Mouse (Mus musculus) mesoderm, embryonic 11.5 days (tissue): ENCODE data around the gene Lrrc27.

ENCODE experiments used
- DNase-seq: peaks from one replicate; pipeline ENCODE4 v3.0.0-alpha.2; 2012; ENCODE audit warnings: low read depth, low spot score

Lrrc27 gene

GRCm38 (mm10) chr7:139214160-139214559 lies 1.4 kb downstream of the Lrrc27 start:
- DNase-seq = no peak

DNA sequence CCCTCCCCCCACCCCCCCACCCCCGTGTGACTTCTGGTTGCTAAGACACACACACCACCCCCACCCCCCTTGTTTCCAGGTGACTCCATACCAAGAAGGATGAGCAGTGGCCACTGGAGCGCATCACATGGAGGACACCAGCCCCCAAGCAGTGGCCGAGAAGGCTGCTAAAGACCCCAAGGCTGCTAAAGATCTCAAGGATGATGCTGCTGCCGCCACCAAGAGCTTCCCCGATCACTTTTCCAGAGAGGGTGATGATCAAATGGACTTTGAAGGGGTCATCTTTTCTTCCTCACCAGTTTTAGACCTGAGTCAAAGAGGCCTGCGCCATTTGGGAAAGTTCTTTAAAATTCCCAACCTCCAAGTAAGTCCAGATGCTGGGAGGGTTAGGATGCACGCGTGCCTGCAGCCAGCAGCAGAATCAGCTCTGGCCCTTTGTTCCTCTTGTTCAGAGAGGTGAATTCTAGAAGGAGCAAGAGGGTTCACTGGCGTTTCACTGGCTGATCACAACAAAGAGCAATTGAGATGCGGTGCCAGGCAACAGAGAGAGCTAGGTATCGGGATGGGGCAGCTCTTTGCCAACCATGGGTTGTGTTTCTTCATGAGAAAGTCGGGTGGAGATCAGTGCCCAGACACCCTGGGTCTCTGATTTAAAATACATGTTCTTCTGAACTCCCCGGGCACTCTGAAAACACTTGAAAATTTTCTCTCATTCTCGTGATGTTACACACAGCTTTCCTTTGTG lies 2.0 kb downstream of the Lrrc27 start:
- DNase-seq = no peak

DNA sequence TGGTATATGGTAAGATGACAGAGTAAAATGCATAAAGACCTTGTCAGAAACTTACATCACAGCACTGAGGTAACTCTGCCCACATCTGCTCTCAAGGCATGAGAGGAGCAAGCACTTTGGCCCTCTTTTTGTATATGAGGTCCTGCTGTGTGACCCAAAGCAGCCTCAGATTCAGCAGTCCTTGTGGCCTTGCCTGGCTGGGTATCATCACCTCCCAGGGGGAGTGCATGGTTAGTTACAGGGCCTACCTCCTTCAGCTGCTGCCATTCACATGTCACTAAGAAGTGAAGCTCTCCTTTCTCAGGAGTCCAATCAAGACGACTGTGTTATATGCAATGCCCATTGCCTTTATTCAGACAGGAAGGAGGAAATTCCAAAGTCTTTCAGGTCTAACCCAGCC lies 2.7 kb downstream of the Lrrc27 start:
- no peak for DNase-seq

DNA sequence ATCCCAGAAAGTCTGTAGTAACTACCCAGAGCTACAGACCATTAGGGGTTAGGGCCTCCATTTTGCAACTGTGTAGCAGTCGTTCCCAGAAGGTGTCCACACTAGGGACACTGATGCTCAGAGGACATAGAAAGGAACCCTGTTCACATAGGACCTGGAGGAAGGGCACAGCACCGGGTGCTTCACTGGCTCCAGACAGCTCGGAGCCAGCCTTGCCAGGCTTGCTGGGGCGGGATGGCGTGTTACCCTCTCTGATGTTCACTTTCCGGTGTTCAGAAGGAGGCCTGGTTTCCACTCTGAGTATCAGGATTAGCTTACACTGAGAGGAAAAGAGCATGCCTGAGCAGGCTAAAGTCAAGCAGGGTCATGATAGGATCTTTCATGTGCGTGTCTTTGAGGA lies 3.2 kb downstream of the Lrrc27 start:
- DNase-seq = no peak

DNA sequence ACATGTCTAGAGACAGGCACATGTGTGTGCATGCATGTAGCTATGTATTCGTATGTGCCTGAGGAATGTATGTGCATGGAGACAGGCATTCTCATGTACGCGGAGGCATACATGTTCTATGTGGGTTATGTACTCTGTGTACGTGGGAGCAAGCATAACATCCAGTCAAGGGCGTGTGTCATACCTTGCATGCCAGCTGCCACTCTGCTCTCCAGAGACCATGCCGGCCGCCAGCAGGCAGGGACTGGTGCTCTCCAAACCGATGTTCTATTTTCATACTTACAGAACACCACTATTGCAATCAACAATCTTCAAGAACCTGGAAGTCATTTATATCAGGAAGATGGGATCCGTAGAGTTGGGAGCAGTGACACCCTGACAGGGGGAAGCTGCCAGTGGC lies 3.7 kb downstream of the Lrrc27 start:
- no peak for DNase-seq

DNA sequence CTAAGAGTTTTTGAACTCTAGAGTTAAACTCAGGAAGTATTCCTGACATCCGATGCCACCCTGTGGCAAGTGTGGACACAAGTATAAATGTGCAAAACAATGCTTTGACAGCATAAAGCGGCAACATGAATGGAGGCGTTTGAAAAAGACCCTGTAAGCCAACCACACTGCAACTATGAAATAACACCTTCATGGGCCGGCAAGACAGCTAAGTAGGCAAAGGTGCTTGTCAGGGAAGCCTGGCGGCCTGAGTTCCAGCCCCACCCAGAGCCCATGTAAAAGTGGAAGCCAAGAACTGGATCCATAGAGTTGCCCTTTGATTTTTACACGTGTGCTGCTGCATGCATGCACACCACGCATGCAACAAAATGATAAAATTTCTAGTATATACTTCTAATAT lies 4.3 kb downstream of the Lrrc27 start:
- DNase-seq = no peak

GRCm38 (mm10) chr7:139218641-139219415 lies 6.0 kb downstream of the Lrrc27 start:
- DNase-seq = no peak

DNA sequence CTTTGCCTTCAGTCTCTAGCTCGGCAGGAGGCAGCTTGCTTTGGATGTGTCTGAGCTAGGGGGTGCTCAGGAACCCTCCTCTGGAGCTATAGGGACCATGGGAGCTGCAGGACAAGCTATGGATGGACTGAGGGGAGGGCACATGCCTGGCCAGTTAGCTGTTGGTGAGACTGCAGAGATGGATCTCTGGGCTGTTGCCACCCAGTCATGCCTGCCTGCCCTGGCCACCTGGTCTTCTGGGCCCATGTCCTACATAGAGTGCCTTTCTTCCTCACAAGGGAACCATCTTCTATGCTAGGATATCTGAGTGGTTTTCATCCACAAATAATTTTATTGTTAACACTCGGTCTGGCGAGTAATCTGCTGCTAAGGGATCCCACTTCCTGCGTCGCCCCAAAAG lies 6.7 kb downstream of the Lrrc27 start:
- DNase-seq = no peak

- peak; percentile 43 for DNase-seq
These were observed 7.5 kb downstream of the Lrrc27 start for GRCm38 (mm10) chr7:139220303-139220702.

DNA sequence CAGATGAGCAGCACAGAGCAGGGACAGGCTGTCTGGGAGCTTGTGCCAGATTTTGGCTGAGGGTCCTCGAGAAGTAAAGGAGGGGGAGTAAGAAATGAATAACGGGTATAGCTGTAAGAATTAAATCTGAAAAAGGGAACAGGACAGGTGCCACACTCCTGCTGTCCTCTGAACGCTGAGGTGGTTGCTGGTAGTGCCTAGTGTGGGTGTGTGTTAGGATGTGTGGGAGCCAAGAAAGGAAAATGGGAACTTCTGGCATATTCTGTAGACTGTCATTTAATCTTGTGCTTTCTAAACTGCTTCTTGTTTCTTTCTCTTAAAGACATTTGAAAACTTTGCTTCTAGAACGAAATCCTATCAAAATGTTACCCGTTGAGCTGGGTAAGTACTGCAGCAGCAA lies 8.3 kb downstream of the Lrrc27 start:
- DNase-seq = no peak

GRCm38 (mm10) chr7:139221856-139222255 lies 9.1 kb downstream of the Lrrc27 start:
- DNase-seq = no peak

GRCm38 (mm10) chr7:139222341-139222740 lies 9.6 kb downstream of the Lrrc27 start:
- DNase-seq = no peak

GRCm38 (mm10) chr7:139224070-139224469 lies 11.3 kb downstream of the Lrrc27 start:
- DNase-seq = no peak

DNA sequence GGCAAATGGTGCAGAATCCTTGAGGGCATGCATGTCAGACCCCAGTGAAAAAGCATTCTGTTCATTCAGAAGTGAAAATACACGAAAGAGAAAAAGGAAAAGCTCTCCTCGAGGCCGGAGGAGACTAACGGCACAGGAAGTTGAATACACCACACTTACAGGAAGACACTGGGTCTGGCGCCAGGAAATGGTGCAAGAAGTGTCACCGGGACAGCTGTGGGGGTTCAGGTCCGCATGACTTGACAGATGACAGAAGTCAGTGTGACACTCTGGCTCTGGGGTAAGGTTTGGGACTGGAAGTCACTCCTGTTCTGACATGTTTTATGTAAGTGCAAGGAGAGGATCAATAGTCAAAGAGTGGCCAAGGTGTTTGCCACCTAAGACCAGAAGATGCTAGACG lies 11.9 kb downstream of the Lrrc27 start:
- DNase-seq = no peak

GRCm38 (mm10) chr7:139226416-139226815 lies 13.6 kb downstream of the Lrrc27 start:
- DNase-seq = no peak

- DNase-seq = no peak
These were observed 15.8 kb downstream of the Lrrc27 start for GRCm38 (mm10) chr7:139228447-139229171.

DNA sequence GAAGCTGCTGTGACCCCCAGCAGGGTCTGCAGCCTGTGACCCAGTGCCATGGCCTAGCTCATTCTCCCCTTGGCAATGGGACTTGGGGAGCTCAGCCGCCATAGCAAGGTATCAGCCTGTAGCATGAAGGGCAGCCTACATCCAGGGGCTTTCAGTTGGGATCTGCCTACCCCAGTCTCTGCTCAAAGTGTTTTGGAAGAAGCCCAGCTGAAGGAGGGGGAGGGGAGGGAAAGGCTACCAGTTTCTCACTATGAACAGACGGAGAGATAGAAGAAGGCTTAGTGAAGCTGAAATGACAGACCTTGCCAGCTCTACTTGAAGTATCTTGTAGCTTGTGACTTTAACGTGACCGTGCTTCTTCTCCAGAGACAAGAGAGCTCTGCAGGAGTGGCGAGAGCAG lies 17.0 kb downstream of the Lrrc27 start:
- no peak for DNase-seq

DNA sequence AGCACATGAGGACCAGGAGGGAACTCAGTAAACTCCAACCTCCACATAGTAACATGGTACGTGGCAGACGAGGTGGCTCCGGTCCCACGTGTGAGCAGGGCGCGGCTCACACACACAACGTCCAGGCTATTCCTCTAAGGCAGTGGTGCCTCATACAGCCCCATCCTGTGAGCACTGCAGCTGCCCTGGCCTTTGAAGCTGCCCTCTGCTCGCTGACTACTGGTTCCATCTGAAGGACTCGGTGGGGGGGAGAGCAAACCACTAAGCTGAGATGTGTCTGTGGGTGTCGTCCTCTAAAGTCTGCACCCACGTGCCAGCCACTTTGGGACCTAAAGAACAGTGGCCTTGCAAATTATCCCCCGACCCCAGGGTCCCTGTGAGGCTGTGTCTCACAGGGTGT lies 17.5 kb downstream of the Lrrc27 start:
- no peak for DNase-seq

- DNase-seq = peak; percentile 88
These were observed 20.9 kb downstream of the Lrrc27 start for GRCm38 (mm10) chr7:139233714-139234113.

DNA sequence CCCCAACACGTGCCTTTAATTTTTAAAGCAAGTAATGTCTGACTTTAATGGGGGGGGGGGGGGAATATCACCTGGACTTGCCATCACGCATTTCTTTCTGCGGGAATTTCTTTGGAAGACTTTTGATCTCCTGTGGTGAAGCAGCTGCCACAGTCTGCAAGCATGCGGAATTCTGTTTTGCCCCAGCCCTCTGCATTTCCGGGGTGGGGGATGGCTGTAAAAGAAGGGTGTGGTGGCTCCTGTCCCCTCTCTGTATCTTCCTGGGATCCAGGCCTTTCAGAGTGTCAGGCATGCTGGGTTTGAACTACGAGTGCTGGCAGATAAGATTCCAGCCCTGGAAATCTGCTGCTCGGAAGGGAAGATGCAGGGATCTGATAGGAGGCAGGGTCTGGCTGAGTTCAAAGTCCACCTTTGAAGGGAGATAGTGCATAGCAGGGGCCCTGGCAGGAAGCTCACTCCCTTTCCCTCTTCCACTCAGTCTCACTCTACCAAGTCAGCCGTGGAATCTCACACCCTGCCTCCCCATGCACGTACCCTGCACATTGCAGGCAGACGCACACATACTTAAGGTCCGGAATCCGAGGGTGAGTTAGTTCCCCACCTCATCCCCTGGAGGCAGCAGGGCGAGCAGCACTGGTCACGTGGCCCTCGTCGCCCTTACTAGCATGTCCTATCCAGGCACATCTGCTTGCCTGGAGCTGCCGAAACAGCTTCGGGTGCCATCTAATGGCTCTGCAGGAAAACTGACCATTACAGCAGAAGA lies 21.8 kb downstream of the Lrrc27 start:
- DNase-seq = peak; percentile 82

DNA sequence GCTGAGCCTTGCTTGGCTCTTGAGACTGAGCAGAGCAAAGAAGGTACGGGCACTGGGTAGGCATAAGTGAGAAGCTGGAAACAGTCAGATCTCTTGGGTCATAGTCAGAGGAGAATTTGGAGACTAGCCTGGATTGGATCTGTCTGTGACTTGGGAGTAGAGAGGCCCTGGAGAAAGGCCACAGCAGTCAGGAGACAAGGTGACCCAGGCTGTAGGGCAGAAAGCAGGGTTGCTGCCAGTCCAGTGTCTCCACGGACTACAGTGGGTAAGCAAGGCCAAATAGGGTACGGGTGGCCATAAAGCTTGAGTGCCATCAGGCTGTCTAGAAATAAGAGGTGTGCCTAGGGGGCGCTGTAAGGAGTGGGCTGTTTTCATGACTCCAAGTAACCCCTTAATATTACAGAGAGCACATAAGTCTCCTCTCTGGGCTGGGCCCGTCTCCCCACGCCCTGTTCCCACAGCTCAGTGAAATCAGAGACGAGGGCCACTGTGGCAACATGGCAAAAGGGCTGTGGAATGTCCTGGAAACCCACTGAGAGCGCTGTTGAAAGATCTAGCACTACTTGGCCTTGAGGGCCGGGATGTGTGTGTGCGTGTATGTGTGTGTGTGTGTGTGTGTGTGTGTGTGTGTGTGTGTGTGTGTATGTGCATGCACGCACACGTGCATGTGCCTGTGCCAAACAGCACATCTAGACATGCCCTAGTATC lies 23.0 kb downstream of the Lrrc27 start:
- no peak for DNase-seq
